Mouse (Mus musculus) liver, adult 2 months (tissue): ENCODE measurements around the gene Tmem236.

Source experiments
- CTCF ChIP-seq: fragments of 200-500 bp; IDR thresholded peaks from 2 replicates; pipeline ENCODE4 v1.5.1; 2011; ENCODE audit warnings: low read depth, low read length, control low read depth
- POLR2A ChIP-seq: fragments of 200-500 bp; IDR thresholded peaks from 2 replicates; pipeline ENCODE4 v1.6.1; 2011; ENCODE audit warnings: low read length, control low read depth; ENCODE audit not compliant: insufficient read depth; ENCODE audit errors: extremely low read depth

DNA sequence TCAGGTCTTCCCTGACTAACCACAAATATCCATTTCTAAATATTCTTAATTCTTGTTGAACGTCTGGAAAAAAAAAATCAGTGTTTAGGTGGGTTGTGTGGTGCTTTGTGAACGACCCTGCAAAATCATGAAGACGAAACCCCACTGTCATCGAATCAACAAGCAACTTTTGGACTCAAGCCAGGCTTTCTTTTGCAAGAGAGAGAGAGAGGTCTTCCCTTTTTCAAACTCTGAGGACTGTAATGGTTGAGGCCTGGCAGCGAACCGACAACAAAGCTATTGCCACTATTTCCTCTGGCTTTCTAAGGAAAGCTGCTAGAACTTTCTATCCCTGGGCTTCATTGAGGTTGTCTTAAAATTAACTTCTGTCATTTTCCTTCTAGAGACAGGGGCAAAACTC is 54.2 kb downstream of the Tmem236 start:
- TF ChIP-seq CTCF (no peak), POLR2A (no peak)
